Comparison of ENCODE assay signal across 7 mouse cellular contexts in the genomic region with DNA sequence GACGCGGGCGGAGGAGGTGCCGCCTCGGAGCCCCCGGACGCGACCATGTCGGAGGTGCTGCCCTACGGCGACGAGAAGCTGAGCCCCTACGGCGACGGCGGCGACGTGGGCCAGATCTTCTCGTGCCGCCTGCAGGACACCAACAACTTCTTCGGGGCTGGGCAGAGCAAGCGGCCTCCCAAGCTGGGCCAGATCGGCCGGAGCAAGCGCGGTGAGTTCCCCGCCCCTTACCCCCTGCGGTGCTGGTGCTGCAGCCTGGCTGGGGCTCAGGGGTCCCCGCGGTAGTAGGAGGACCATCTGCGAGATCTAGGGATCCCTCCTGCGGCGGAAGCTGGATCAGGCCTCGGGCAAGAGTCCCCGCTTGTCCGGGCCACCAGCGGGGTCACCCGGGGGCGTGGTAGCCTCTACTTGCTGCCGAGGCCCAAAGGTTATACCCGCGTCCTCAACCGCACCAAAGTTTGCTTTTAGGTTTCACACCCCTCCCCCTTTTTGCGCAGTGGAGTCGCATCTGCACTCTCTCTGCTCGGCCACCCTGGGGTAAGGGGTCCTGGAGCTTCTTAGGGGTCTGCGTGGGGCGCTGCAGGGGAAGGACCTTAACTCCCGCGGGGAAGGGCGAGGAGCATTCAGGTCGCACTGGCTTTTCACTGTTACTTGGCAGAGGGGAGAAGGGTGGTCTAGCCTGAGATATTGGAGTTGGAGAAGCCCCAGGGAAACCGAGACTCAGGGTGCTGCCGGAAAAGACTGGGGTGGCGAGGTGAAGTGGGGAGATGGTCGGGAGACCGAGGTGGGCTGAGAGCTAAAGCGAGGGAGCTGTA. TPM values are rescaled to one million over a fixed set of nuclear protein-coding genes. Genes with fewer than 3 reads are reported as not detected.
A peak's percentile ranks its signal among the peaks of the same experiment; 100 is the strongest.
DNase-seq lines count a peak whose midpoint lies in the region; TF ChIP-seq lines count a peak whose summit lies in the region.

No protein-coding gene starts in this region.

- no peak overlapping the region for H3K27ac ChIP-seq in thymus, adult 2 months (ENCODE audit: control insufficient read depth, insufficient read depth, low read length)

- no peak for DNase-seq in thymus, adult 2 months
- DNase-seq in thymus, postnatal 0 days (ENCODE audit: low spot score) = no peak
- peak; percentile 69 for DNase-seq in cerebellum, adult 9-10 months
- peak; percentile 33 to 41 for DNase-seq in heart, adult 9 months (ENCODE audit: low spot score in 2 of 2)
- peak; percentile 65 to 69 for DNase-seq in kidney, adult 8-10 months
- DNase-seq in lung, postnatal 10 days = peak; percentile 57
- DNase-seq in yolk sac, embryonic 10.5 days (ENCODE audit: low spot score) = peak; percentile 61

- H3K36me3 ChIP-seq in thymus, adult 2 months (ENCODE audit: control insufficient read depth, insufficient read depth, low read length) = no peaks in the 10 kb centered on the region

- TF ChIP-seq CTCF in thymus, adult 2 months (IDR thresholded peaks at IDR 0.05; ENCODE audit: borderline replicate concordance, control insufficient read depth, extremely low read depth, insufficient read depth, low read length, poor library complexity) = no peak

- H3K4me3 ChIP-seq in thymus, adult 2 months (ENCODE audit: control insufficient read depth, insufficient read depth, low read length) = peak overlapping the region; percentile 55

- H3K27me3 ChIP-seq in thymus, adult 2 months (ENCODE audit: control insufficient read depth, insufficient read depth, low read length) = peaks cover 35% of the 10 kb centered on the region

- TF ChIP-seq POLR2A in thymus, adult 2 months (IDR thresholded peaks at IDR 0.05; ENCODE audit: control insufficient read depth, extremely low read depth, insufficient read depth, low read length, poor library complexity) = no peak

- H3K4me1 ChIP-seq in thymus, adult 2 months (replicated peaks; ENCODE audit: control insufficient read depth, insufficient read depth, low read length) = peaks cover 12% of the 10 kb centered on the region

- WGBS in thymus, adult 2 months = 7% methylated on average over 58 of the region's 58 CpGs

RNA-seq across cellular contexts. Expression of a gene that starts 1.2 kb away (rescaled TPM):
- 2.2 and 2.7 TPM in 2 replicates for polyA plus RNA-seq in thymus, adult 2 months (2012; rRNA removed)
- polyA plus RNA-seq in thymus, postnatal 0 days (2015; fragmentation: Nextera tagmentation; extraction: Ambion mirVana) = 0.36 and 0.47 TPM in 2 replicates

RNA-seq across cellular contexts. Expression of a gene that starts 20.9 kb away (rescaled TPM):
- polyA plus RNA-seq in thymus, adult 2 months (2012; rRNA removed) = 16.6 and 16.9 TPM in 2 replicates
- 13.7 and 17.7 TPM in 2 replicates for polyA plus RNA-seq in thymus, postnatal 0 days (2015; fragmentation: Nextera tagmentation; extraction: Ambion mirVana)

RNA-seq across cellular contexts. Expression of a gene that starts 59.0 kb away (rescaled TPM):
- polyA plus RNA-seq in thymus, adult 2 months (2012; rRNA removed) = not detected in 2 replicates
- 0.14 and 0.26 TPM in 2 replicates for polyA plus RNA-seq in thymus, postnatal 0 days (2015; fragmentation: Nextera tagmentation; extraction: Ambion mirVana)

Comparison
In these comparisons a context has a peak if more than half of its experiments do, and no peak if none do; other contexts are left out.
1. DNase-seq: peak in cerebellum, adult 9-10 months (single experiment), heart, adult 9 months (2 of 2), kidney, adult 8-10 months (2 of 2), lung, postnatal 10 days (single experiment) and yolk sac, embryonic 10.5 days (single experiment); none in thymus, adult 2 months (single experiment) and thymus, postnatal 0 days (single experiment).